Mouse (Mus musculus): ENCODE data around the gene Smap1.

DNA sequence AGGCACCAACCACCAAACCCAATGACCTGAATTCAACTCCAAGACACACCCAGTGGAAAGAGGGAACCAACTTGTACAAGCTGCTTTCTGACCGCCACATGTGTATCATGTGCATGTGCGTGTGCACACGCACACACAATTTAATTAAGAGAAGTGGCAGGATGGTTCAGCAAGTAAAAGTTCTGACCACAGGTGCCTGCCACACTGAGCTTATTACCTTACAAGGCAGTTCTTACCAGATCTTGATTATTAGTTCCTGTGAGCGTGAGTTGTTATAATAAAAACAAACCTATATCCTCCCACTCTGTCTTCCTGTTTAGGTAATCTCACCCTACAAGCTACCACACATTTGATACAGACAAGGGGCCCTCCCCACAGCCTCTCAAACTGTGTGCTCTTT, 6.6 kb downstream of the Smap1 start:
- TF ChIP-seq CTCF (IDR thresholded peaks at IDR 0.05; ENCODE audit: low read depth) (no peak), EP300 (IDR thresholded peaks at IDR 0.05; ENCODE audit: low read depth) (no peak)

All from heart, postnatal 0 days (tissue).